Mouse (Mus musculus): Measurements from ENCODE around the gene Edc4.

DNA sequence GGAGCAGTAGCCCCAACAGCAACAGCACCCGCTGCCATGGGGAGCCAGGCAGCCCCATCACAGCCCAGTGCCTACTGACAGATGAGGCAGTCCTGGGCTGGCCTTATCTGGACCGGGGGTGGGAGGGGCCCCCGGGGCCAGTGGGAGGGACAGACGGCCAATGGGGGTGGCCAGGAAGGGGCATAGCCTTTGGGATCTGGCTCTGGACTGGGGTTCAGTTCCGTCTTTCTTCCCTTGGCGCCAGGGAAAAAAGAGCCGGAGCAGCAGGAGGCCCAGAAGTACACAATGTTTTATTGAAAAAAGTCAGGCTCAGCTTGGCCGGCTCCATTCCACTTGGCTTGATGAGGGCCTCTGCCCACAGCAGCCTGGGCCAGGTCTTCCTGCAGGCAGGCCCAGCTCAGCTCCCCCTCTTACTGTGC is 62.6 kb downstream of the Edc4 start, which contains the start of gene Lcat:
- TF ChIP-seq CTCF (IDR thresholded peaks at IDR 0.05; ENCODE audit: borderline replicate concordance, control insufficient read depth, extremely low read depth, insufficient read depth, low read length, poor library complexity), result no peak
- TF ChIP-seq POLR2A (IDR thresholded peaks at IDR 0.05; ENCODE audit: control insufficient read depth, extremely low read depth, insufficient read depth, low read length, poor library complexity), result no peak

Data from thymus, adult 2 months (tissue).